Mouse (Mus musculus): ENCODE measurements around the gene Inca1.

- TF ChIP-seq CTCF (IDR thresholded peaks at IDR 0.05; ENCODE audit: extremely low read depth, insufficient read depth, insufficient read length, insufficient replicate concordance) (no peak), POLR2A (IDR thresholded peaks at IDR 0.05; ENCODE audit: low read depth, low read length) (no peak)
Observed at GRCm38 (mm10) chr11:70731178-70731577, 31.2 kb upstream of the Inca1 start.
